Mouse (Mus musculus) liver, adult 2 months (tissue): ENCODE results near the gene Tmem150b. TPM values are rescaled to one million over a fixed set of nuclear protein-coding genes. Genes with fewer than 3 reads are reported as not detected.

ENCODE experiments used
- DNase-seq: peaks from one replicate; pipeline ENCODE4 v3.0.0-alpha.2; 2011; ENCODE audit warnings: low read depth, low spot score; ENCODE audit errors: extremely low read depth
- H3K27ac ChIP-seq: fragments of 200-500 bp; replicated peaks from 2 replicates; pipeline ENCODE4 v1.5.1; 2012; ENCODE audit warnings: low read depth, mild to moderate bottlenecking, control low read depth, inconsistent platforms, low read length; ENCODE audit not compliant: insufficient read depth
- H3K27me3 ChIP-seq: fragments of 200-500 bp; 2 replicates; pipeline ENCODE4 v1.6.1; 2012; ENCODE audit warnings: mild to moderate bottlenecking, moderate library complexity, low read length, inconsistent platforms; ENCODE audit not compliant: control insufficient read depth, insufficient read depth
- H3K36me3 ChIP-seq: fragments of 200-500 bp; 2 replicates; pipeline ENCODE4 v1.6.1; 2012; ENCODE audit warnings: low read length, inconsistent platforms; ENCODE audit not compliant: control insufficient read depth, insufficient read depth
- H3K4me1 ChIP-seq: fragments of 200-500 bp; 2 replicates; pipeline ENCODE4 v1.6.1; 2011; ENCODE audit warnings: low read length; ENCODE audit not compliant: control insufficient read depth, insufficient read depth
- H3K4me3 ChIP-seq: fragments of 200-500 bp; 2 replicates; pipeline ENCODE4 v1.5.1; 2011; ENCODE audit warnings: low read depth, mild to moderate bottlenecking, control low read depth, low read length, moderate library complexity; ENCODE audit not compliant: insufficient read depth
- H3K79me2 ChIP-seq: fragments of 200-500 bp; 2 replicates; pipeline ENCODE4 v1.6.1; 2012; ENCODE audit warnings: inconsistent platforms, mild to moderate bottlenecking, low read length, moderate library complexity; ENCODE audit not compliant: control insufficient read depth, insufficient read depth
- H3K9ac ChIP-seq: fragments of 200-500 bp; 2 replicates; pipeline ENCODE4 v1.6.1; 2012; ENCODE audit warnings: low read depth, mild to moderate bottlenecking, control low read depth, inconsistent platforms, low read length
- CTCF ChIP-seq: fragments of 200-500 bp; IDR thresholded peaks from 2 replicates; pipeline ENCODE4 v1.5.1; 2011; ENCODE audit warnings: low read depth, low read length, control low read depth
- POLR2A ChIP-seq: fragments of 200-500 bp; IDR thresholded peaks from 2 replicates; pipeline ENCODE4 v1.6.1; 2011; ENCODE audit warnings: low read length, control low read depth; ENCODE audit not compliant: insufficient read depth; ENCODE audit errors: extremely low read depth
- WGBS: fragments of 180-500 bp; shearing (Covaris S2); methylation state at CpG from one replicate; pipeline ENCODE4 v1.1.7; 2018; 5-methylcytosine and 5-hydroxymethylcytosine counted together
- polyA plus RNA-seq: library from polyadenylated mRNA; depleted of rRNA; stranded (reverse); fragments of >200 nt; gene quantifications from 2 replicates; pipeline ENCODE4 v1.2.3, GENCODE M21; 2012
- total RNA-seq: library from RNA; depleted of rRNA; stranded (reverse); fragments of >200 nt; gene quantifications from 2 replicates; pipeline ENCODE4 v1.2.3, GENCODE M21; 2014

Gene Tmem150b
- total and polyA plus RNA-seq, 2 experiments: 0.28 to 0.44 TPM

DNA sequence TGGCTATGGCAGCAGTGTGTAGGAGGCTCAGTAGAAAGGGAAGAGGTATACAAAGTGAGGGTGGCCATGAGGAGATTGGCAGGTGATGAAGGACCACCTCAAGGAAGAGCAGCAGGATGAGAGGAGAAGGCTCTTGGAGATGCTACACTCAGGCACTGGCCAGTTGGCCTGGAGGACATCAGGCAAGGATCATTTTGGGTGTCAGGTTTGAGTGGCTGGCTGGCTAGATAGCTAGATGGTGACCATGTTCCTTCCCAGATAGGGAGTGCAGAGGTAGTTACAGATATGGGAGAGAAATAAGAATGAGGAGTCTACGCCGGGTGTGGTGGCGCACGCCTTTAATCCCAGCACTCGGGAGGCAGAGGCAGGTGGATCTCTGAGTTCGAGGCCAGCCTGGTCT is 19.8 kb upstream of the Tmem150b start:
- H3K27ac ChIP-seq: no peak overlapping the region
- no peak for TF ChIP-seq POLR2A

GRCm38 (mm10) chr7:4743354-4743753 is 18.3 kb upstream of the Tmem150b start:
- TF ChIP-seq CTCF (no peak), POLR2A (no peak)
- DNase-seq: no peak
- Histone ChIP-seq H3K79me2 (0 out of 2 replicates have a peak, but pooled peaks cover 2% of the 10 kb centered on the region), H3K36me3 (no peaks in the 10 kb centered on the region), H3K4me1 (0 out of 2 replicates have a peak, but pooled peaks cover 5% of the 10 kb centered on the region), H3K4me3 (no peak overlapping the region), H3K27me3 (no peaks in the 10 kb centered on the region), H3K9ac (no peak overlapping the region), H3K27ac (no peak overlapping the region)
- 84% methylated on average over 2 of the region's 2 CpGs for WGBS

More for the DNA sequence above, 19.8 kb upstream of the Tmem150b start:
- Histone ChIP-seq H3K27me3 (no peaks in the 10 kb centered on the region), H3K4me1 (0 out of 2 replicates have a peak, but pooled peaks cover 5% of the 10 kb centered on the region), H3K4me3 (no peak overlapping the region), H3K9ac (no peak overlapping the region), H3K36me3 (no peaks in the 10 kb centered on the region), H3K79me2 (0 out of 2 replicates have a peak, but pooled peaks cover 2% of the 10 kb centered on the region)
- no peak for DNase-seq
- 98% methylated on average over 6 of the region's 6 CpGs for WGBS

- H3K4me3 ChIP-seq: no peak overlapping the region
Observed at GRCm38 (mm10) chr7:4742482-4742819, 17.4 kb upstream of the Tmem150b start.

DNA sequence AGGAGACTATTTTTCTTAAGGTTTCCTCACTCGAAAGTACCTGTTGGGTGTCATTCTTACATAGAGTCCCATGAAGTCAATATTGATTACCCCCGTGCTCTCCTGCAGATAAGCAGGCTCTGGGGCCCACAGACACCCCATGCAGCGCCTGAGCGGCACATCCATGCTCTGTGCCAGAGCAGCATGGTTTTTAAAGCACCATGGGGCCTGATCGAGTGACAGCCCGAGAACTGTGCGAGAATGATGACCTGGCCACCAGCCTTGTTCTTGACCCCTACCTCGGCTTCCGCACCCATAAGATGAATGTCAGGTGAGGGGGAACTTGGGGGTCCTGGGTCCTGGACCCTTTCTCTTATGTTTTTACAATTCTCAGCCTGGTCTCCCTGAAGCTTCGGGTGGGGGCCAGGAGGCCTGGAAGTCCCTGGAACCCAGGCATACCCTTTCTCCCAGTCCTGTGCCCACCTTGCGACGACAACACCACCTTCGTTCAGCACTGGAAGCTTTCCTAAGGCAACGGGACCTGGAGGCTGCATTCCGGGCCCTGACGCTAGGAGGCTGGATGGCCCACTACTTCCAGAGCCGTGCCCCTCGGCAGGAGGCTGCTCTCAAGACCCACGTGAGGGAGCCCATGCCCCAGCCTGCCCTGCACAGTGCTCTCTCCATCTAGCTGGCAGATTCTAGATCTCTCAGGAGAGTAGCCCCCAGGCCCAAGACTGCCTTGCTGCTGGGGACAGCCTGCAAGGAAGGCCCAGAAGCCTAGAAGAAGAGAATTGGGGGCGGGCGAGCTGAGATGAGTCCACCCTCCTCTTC is 16.8 kb upstream of the Tmem150b start:
- 0 out of 2 replicates have a peak, but pooled peaks cover 2% of the 10 kb centered on the region for H3K79me2 ChIP-seq
- TF ChIP-seq POLR2A: no peak
- no peak for TF ChIP-seq CTCF
- 89% methylated on average over 21 of the region's 21 CpGs for WGBS
- H3K27ac ChIP-seq: no peak overlapping the region
- no peaks in the 10 kb centered on the region for H3K36me3 ChIP-seq
- H3K4me3 ChIP-seq: no peak overlapping the region
- no peak overlapping the region for H3K9ac ChIP-seq
- DNase-seq: no peak
- H3K4me1 ChIP-seq: 0 out of 2 replicates have a peak, but pooled peaks cover 5% of the 10 kb centered on the region
- H3K27me3 ChIP-seq: no peaks in the 10 kb centered on the region

More at GRCm38 (mm10) chr7:4742482-4742819, 17.4 kb upstream of the Tmem150b start:
- WGBS: 94% methylated on average over 6 of the region's 6 CpGs
- Histone ChIP-seq H3K4me1 (0 out of 2 replicates have a peak, but pooled peaks cover 5% of the 10 kb centered on the region), H3K27me3 (no peaks in the 10 kb centered on the region), H3K9ac (no peak overlapping the region), H3K36me3 (no peaks in the 10 kb centered on the region), H3K27ac (no peak overlapping the region), H3K79me2 (0 out of 2 replicates have a peak, but pooled peaks cover 2% of the 10 kb centered on the region)
- DNase-seq: no peak
- TF ChIP-seq CTCF: no peak
- no peak for TF ChIP-seq POLR2A

GRCm38 (mm10) chr7:4741151-4741550 is 16.1 kb upstream of the Tmem150b start:
- Histone ChIP-seq H3K4me3 (0 out of 2 replicates have a peak overlapping the region, but pooled peaks have one; percentile 17), H3K27ac (peak overlapping the region; percentile 19; the same call in 1 of the 2 replicates), H3K36me3 (no peaks in the 10 kb centered on the region), H3K4me1 (0 out of 2 replicates have a peak, but pooled peaks cover 5% of the 10 kb centered on the region), H3K79me2 (0 out of 2 replicates have a peak, but pooled peaks cover 2% of the 10 kb centered on the region), H3K9ac (no peak overlapping the region), H3K27me3 (no peaks in the 10 kb centered on the region)
- no peak for DNase-seq
- no peak for TF ChIP-seq CTCF
- TF ChIP-seq POLR2A: 0 out of 2 replicates have a peak, but pooled peaks have one; percentile 7
- WGBS: 28% methylated on average over 4 of the region's 4 CpGs

DNA sequence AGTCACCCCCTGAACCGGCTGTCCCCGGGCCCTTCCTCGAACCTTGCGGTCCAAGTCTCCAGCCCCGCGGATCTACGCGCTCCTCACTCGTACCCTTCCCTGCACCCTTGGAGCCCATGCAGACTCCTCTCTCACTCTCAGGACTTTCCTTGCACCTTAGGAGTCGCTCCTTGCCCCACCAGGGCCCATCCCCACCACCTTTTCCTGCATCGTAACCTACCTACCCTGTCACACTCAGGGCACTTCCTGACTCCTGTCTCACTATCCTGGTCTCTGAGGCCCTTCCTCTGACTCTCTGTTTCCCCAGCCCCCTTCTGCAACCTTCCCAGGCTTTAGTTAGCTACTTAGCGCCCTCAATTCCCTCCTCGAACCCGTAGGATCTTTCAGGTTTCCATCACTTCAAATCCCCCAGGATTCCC is 15.3 kb upstream of the Tmem150b start:
- TF ChIP-seq CTCF (no peak), POLR2A (no peak)
- no peak for DNase-seq
- Histone ChIP-seq H3K9ac (peak overlapping the region; percentile 91), H3K79me2 (0 out of 2 replicates have a peak, but pooled peaks cover 2% of the 10 kb centered on the region), H3K27me3 (no peaks in the 10 kb centered on the region), H3K36me3 (no peaks in the 10 kb centered on the region), H3K4me1 (0 out of 2 replicates have a peak, but pooled peaks cover 5% of the 10 kb centered on the region), H3K4me3 (peak overlapping the region; percentile 67), H3K27ac (peak overlapping the region; percentile 66)
- WGBS: under 1% methylated on average over 14 of the region's 14 CpGs
